ENCODE assay signal across 11 mouse cellular contexts in the genomic region with DNA sequence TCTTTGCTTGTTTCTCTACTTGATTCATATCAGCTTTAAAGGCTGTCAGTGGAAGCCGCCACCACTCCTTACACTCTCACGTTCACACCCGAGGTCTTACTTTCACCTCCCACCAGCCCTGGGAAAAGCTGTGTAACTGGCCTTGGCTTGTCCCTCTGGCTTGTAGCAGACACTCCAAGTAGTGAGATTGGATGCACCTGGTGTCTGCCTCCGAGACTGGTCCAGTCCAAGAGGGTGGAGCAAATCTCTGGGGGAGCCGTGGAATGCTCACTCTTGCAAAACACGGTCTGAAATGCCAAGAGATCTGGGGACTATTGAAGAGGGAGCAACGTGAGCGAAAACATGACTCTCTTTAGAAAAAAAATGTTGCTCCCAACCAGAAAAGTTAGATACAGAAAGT.
DNase-seq lines count a peak whose midpoint lies in the region; ATAC-seq and TF ChIP-seq lines count a peak whose summit lies in the region.
"Had no signal": no experiment of that assay in that cellular context is flagged by ENCODE, and none has a peak within 500 bp of the region (broad histone marks: within the 10 kb centered on the region; RNA-seq: fewer than 3 reads in every experiment).

No protein-coding gene starts in this region.

- H3K4me3 ChIP-seq in gastrocnemius, adult 2 months = no peak overlapping the region
- no peak overlapping the region for H3K4me3 ChIP-seq in forebrain, embryonic 15.5 days
- no peak overlapping the region for H3K4me3 ChIP-seq in forebrain, embryonic 10.5 days
- H3K4me3 ChIP-seq: liver, embryonic 13.5 days; myocyte had no signal

- H3K27me3 ChIP-seq in forebrain, embryonic 15.5 days = no peaks in the 10 kb centered on the region
- H3K27me3 ChIP-seq in forebrain, embryonic 10.5 days (ENCODE audit: poor library complexity, severe bottlenecking) = no peaks in the 10 kb centered on the region
- H3K27me3 ChIP-seq: liver, embryonic 13.5 days had no signal

- 0 out of 2 replicates have a peak overlapping the region, but pooled peaks have one; percentile 35 for H3K27ac ChIP-seq in gastrocnemius, adult 2 months
- H3K27ac ChIP-seq in forebrain, embryonic 15.5 days (replicated peaks) = no peak overlapping the region
- no peak overlapping the region for H3K27ac ChIP-seq in forebrain, embryonic 10.5 days
- H3K27ac ChIP-seq: liver, embryonic 13.5 days had no signal

- no peaks in the 10 kb centered on the region for H3K4me1 ChIP-seq in forebrain, embryonic 15.5 days
- H3K4me1 ChIP-seq in forebrain, embryonic 10.5 days = peaks cover 12% of the 10 kb centered on the region
- H3K4me1 ChIP-seq: liver, embryonic 13.5 days had no signal

- H3K9ac ChIP-seq in forebrain, embryonic 15.5 days (replicated peaks) = no peak overlapping the region
- H3K9ac ChIP-seq: liver, embryonic 13.5 days had no signal

- DNase-seq in gastrocnemius, adult 2 months = peak; percentile 80
- peak; percentile 85 to 86 for DNase-seq in heart, adult 9 months (ENCODE audit: low spot score in 2 of 2)
- DNase-seq in kidney, postnatal 14 days = peak; percentile 22
- peak; percentile 36 for DNase-seq in ovary, postnatal 36 days (ENCODE audit: low spot score)
- no peak for DNase-seq in right cerebral cortex, adult 2 months (ENCODE audit: low spot score in 2 of 2)
- DNase-seq in forebrain, embryonic 10.5 days (ENCODE audit: extremely low spot score, low spot score) = no peak
- DNase-seq: liver, embryonic 13.5 days; spleen, adult 18-20 months had no signal

- no peak for ATAC-seq in forebrain, embryonic 15.5 days (replicated peaks)
- no peak for ATAC-seq in megakaryocyte, adult 5-6 weeks (ENCODE audit: poor library complexity, severe bottlenecking)

- H3K9me3 ChIP-seq in forebrain, embryonic 15.5 days = no peaks in the 10 kb centered on the region
- H3K9me3 ChIP-seq in forebrain, embryonic 10.5 days = peaks cover 3% of the 10 kb centered on the region; the same call in 1 of the 2 replicates
- H3K9me3 ChIP-seq: liver, embryonic 13.5 days had no signal

- H3K36me3 ChIP-seq in forebrain, embryonic 15.5 days = no peaks in the 10 kb centered on the region
- no peaks in the 10 kb centered on the region for H3K36me3 ChIP-seq in forebrain, embryonic 10.5 days (replicated peaks)
- H3K36me3 ChIP-seq: liver, embryonic 13.5 days had no signal

- no peak for TF ChIP-seq CTCF in gastrocnemius, adult 2 months (IDR thresholded peaks at IDR 0.05)

- no peak overlapping the region for H3K4me2 ChIP-seq in forebrain, embryonic 15.5 days (replicated peaks)
- H3K4me2 ChIP-seq: liver, embryonic 13.5 days had no signal

- intact Hi-C loops in gastrocnemius, adult 2 months (cut with DNase I) = no loop called here

- 86% methylated on average over 8 of the region's 8 CpGs for WGBS in forebrain, embryonic 15.5 days
- WGBS in forebrain, embryonic 10.5 days = 89% methylated on average over 8 of the region's 8 CpGs

Comparison
In these comparisons a context has a peak if more than half of its experiments do, and no peak if none do; other contexts are left out.
1. DNase-seq: peak in gastrocnemius, adult 2 months (single experiment), heart, adult 9 months (2 of 2), kidney, postnatal 14 days (single experiment) and ovary, postnatal 36 days (single experiment); none in right cerebral cortex, adult 2 months (0 of 2) and forebrain, embryonic 10.5 days (single experiment).